Comparison of ENCODE assay signal across 8 mouse cellular contexts in genomic region chr14:45389194-45389593, GRCm38 (mm10). TPM values are rescaled to one million over a fixed set of nuclear protein-coding genes. Genes with fewer than 3 reads are reported as not detected.
DNase-seq lines count a peak whose midpoint lies in the region; ATAC-seq and TF ChIP-seq lines count a peak whose summit lies in the region.

No protein-coding gene starts in this region.

- H3K4me1 ChIP-seq in erythroblast, embryonic 14.5 days (ENCODE audit: control insufficient read depth), result peaks cover 31% of the 10 kb centered on the region
- H3K4me1 ChIP-seq in liver, embryonic 14.5 days (replicated peaks; ENCODE audit: control insufficient read depth in 2 of 2, insufficient read depth in 2 of 2, low read length in 1 of 2), result peaks cover 6 to 19% of the 10 kb centered on the region in 2 experiments

- H3K9me3 ChIP-seq in erythroblast, embryonic 14.5 days (ENCODE audit: control insufficient read depth, low read length), result no peaks in the 10 kb centered on the region
- H3K9me3 ChIP-seq in liver, embryonic 14.5 days (ENCODE audit: control insufficient read depth, low read length), result no peaks in the 10 kb centered on the region

- peak overlapping the region; percentile 76 for H3K4me2 ChIP-seq in liver, embryonic 14.5 days (ENCODE audit: low read depth)

- TF ChIP-seq EP300 in liver, embryonic 14.5 days (IDR thresholded peaks at IDR 0.05; ENCODE audit: low read depth), result no peak

- peak overlapping the region; percentile 79 for H3K4me3 ChIP-seq in erythroblast, embryonic 14.5 days (replicated peaks)
- peak overlapping the region; percentile 66 to 68 for H3K4me3 ChIP-seq in liver, embryonic 14.5 days (ENCODE audit: insufficient read depth in 1 of 2, low read depth in 2 of 2, low read length in 2 of 2)

- DNase-seq in thymus, postnatal 4 days, result peak; percentile 13
- no peak for DNase-seq in thymus, postnatal 14 days
- no peak for DNase-seq in liver, embryonic 14.5 days (ENCODE audit: low read depth in 3 of 3, low spot score in 3 of 3)
- no peak for DNase-seq in urinary bladder, postnatal 14 days (ENCODE audit: low spot score)
- no peak for DNase-seq in testis, postnatal 10 days (ENCODE audit: low spot score)
- no peak for DNase-seq in ovary, postnatal 36 days (ENCODE audit: low spot score)

- H3K9ac ChIP-seq in liver, embryonic 14.5 days (replicated peaks), result peak overlapping the region; percentile 64; the same call in 1 of the 2 replicates

- WGBS in liver, embryonic 14.5 days (ENCODE audit: insufficient replicate concordance), result 14% methylated on average over 3 of the region's 3 CpGs

- H3K36me3 ChIP-seq in erythroblast, embryonic 14.5 days (ENCODE audit: control insufficient read depth), result no peaks in the 10 kb centered on the region
- no peaks in the 10 kb centered on the region for H3K36me3 ChIP-seq in liver, embryonic 14.5 days (replicated peaks; ENCODE audit: control insufficient read depth, insufficient read depth, low read depth)

- ATAC-seq in erythroblast, adult 5-6 weeks (replicated peaks; ENCODE audit: low FRiP score, poor library complexity, severe bottlenecking), result no peak
- ATAC-seq in liver, embryonic 14.5 days (ENCODE audit: insufficient read depth), result no peak; the same call in 1 of the 2 replicates

- H3K27me3 ChIP-seq in erythroblast, embryonic 14.5 days (ENCODE audit: control insufficient read depth), result no peaks in the 10 kb centered on the region
- H3K27me3 ChIP-seq in liver, embryonic 14.5 days (ENCODE audit: control insufficient read depth, insufficient read depth, low read length), result no peaks in the 10 kb centered on the region

- H3K27ac ChIP-seq in liver, embryonic 14.5 days, result no peak overlapping the region; the same call in 1 of the 2 replicates

- no peak for TF ChIP-seq CTCF in liver, embryonic 14.5 days (IDR thresholded peaks at IDR 0.05; ENCODE audit: low read depth)

RNA-seq across cellular contexts. Expression of gene Gnpnat1, which starts 15.5 kb away (rescaled TPM):
- polyA plus RNA-seq in erythroblast, embryonic 14.5 days (2012), result 0.27 TPM in 1 of 2 replicates, not detected in the other
- total RNA-seq in erythroblast, adult 5-6 weeks (2015; ENCODE audit: low replicate concordance), result 3.1 and 22.6 TPM in 2 replicates
- total RNA-seq in erythroblast, adult 5-6 weeks (2017; ENCODE audit: low replicate concordance), result 5.4 and 9.2 TPM in 2 replicates
- 5.4 and 8.9 TPM in 2 replicates for polyA plus RNA-seq in liver, embryonic 14.5 days (2012; rRNA removed)
- polyA plus RNA-seq in liver, embryonic 14.5 days (2014; fragmentation: Nextera tagmentation; extraction: Ambion mirVana), result 30.4 and 31.0 TPM in 2 replicates

RNA-seq across cellular contexts. Expression of gene Styx, which starts 38.3 kb away (rescaled TPM):
- 1.4 and 1.5 TPM in 2 replicates for polyA plus RNA-seq in erythroblast, embryonic 14.5 days (2012)
- total RNA-seq in erythroblast, adult 5-6 weeks (2015; ENCODE audit: low replicate concordance), result 5.8 and 16.9 TPM in 2 replicates
- total RNA-seq in erythroblast, adult 5-6 weeks (2017; ENCODE audit: low replicate concordance), result 5.0 and 6.6 TPM in 2 replicates
- polyA plus RNA-seq in liver, embryonic 14.5 days (2012; rRNA removed), result 2.4 and 3.8 TPM in 2 replicates
- 15.5 and 21.3 TPM in 2 replicates for polyA plus RNA-seq in liver, embryonic 14.5 days (2014; fragmentation: Nextera tagmentation; extraction: Ambion mirVana)

RNA-seq across cellular contexts. Expression of gene Psmc6, which starts 59.6 kb away (rescaled TPM):
- polyA plus RNA-seq in erythroblast, embryonic 14.5 days (2012), result 1.0 and 1.4 TPM in 2 replicates
- 41.6 and 83.2 TPM in 2 replicates for total RNA-seq in erythroblast, adult 5-6 weeks (2015; ENCODE audit: low replicate concordance)
- total RNA-seq in erythroblast, adult 5-6 weeks (2017; ENCODE audit: low replicate concordance), result 68.6 and 92.2 TPM in 2 replicates
- polyA plus RNA-seq in liver, embryonic 14.5 days (2012; rRNA removed), result 29.4 and 58.1 TPM in 2 replicates
- 113 and 115 TPM in 2 replicates for polyA plus RNA-seq in liver, embryonic 14.5 days (2014; fragmentation: Nextera tagmentation; extraction: Ambion mirVana)

Comparison
In these comparisons a context has a peak if more than half of its experiments do, and no peak if none do; other contexts are left out.
1. RNA of gene Psmc6, which starts 59.6 kb away (polyA plus RNA-seq): 29.4 to 115 TPM in liver, embryonic 14.5 days; 1.0 to 1.4 TPM in erythroblast, embryonic 14.5 days; every median in the first group is over 10 times any median in the second.